Mouse (Mus musculus): ENCODE data around the gene Dach1.

Dach1 gene

DNA sequence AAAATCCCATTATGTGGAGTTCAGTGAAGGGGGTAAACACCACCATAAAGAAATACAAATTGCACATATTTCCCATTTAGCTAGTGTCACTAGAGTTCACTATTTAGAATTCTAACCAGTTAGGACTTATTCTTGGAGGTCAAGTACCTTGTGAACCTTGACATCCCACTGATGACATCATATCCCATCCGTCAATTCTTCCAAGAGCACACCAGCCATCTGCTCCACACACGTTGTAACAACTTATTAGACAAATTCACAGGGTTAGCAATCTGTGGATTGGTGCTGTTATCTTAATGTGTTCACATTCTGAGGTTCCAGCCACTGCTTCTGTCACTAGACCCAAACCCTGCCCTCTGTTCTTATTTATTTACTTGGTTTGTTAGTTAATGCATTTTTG lies 312.3 kb downstream of the Dach1 start:
- in situ Hi-C loops (cut with MboI, MseI) = no loop called here

DNA sequence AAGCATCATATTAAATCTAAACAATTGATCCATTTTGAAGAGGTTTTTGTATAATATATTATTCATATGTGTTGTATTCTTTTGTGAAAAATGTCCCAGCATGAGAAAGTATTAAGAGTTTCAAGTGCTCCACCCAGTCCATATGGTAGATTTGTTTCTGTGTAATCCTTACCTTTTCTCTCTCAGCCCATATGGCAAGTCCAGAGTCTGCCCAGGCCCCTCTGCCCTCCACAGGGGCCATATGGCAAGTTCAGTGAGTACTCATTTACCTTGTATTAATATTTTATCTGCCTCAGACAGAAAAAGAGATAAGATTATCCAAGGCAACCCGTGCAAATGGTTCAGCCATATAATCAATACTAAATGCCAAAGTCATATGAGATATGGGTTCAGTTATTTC lies 314.2 kb downstream of the Dach1 start:
- in situ Hi-C loops (cut with MboI, MseI) = no loop called here

DNA sequence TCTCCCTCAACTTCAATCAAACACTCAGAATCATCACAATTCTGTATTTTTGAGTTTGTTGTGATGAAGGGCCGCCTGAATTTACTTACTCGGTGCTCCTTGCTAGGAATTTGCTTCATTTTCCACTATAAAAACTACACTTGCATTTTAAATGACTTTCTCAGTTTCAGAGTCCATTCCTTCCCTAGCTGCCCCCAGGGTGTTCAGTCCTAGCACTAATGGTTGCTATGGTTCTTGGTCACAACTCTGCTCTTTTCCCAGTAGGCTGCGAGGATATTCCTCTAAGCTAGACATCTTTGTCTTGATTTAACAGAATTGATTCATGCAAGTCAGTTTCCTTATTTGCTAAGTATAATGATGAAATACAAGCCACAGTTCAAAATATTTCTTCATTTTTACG lies 319.1 kb downstream of the Dach1 start:
- in situ Hi-C loops (cut with MboI, MseI) = no loop called here

DNA sequence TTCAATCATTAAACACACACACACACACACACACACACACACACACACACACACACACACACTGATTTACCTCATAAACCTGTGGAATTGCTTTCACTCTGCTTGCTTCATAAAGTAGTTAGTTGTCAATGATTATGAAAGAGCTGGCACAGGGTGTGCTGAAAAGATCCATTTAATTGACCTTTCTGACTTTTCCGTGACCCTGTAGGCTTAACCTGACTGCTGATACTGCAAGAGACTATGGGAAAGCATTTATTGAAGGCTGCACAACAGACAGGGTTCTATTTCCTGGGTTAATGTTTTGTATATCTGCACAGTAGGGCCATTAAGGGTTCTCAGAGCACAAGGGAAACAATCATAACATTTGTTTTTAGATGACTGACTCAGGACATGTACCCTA lies 321.9 kb downstream of the Dach1 start:
- in situ Hi-C loops (cut with MboI, MseI) = no loop called here

DNA sequence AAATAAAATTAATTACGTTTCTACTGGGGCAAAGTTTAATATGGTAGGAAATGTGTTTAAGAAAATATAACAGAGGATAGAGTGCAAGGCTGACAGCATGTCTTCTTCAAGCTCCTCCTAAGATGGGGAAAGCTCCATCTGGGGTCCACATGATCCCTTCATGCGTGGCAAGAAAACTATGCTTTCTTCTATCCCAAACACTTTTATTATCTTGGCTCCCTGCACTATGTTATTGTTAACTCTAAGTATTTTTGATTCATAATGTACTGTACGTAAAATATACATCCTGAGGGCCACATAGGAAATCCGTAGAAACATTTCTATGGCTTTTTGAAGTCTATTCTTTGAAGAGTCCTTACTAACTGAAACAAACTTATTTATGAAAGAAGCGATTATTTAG lies 330.3 kb downstream of the Dach1 start:
- in situ Hi-C loops (cut with MboI, MseI) = no loop called here

DNA sequence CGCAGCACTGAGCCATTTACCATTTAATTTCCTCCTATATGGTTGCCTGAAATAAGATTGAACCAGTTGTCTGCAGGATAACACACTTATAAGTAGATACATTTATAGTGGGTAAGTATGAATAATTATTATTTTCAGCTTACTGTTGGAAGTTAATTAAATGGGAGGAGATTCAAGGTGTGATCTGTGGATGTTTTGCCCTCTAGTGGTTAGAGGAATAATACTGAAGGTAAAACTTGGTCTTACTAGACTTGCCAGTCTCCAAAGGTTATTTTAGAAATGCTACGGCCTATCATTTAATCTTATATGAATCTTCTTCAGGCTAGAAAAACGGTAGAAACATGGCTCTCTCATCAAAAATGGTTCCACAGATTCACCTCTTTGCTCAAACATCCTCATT lies 339.7 kb downstream of the Dach1 start:
- in situ Hi-C loops (cut with MboI, MseI) = no loop called here

DNA sequence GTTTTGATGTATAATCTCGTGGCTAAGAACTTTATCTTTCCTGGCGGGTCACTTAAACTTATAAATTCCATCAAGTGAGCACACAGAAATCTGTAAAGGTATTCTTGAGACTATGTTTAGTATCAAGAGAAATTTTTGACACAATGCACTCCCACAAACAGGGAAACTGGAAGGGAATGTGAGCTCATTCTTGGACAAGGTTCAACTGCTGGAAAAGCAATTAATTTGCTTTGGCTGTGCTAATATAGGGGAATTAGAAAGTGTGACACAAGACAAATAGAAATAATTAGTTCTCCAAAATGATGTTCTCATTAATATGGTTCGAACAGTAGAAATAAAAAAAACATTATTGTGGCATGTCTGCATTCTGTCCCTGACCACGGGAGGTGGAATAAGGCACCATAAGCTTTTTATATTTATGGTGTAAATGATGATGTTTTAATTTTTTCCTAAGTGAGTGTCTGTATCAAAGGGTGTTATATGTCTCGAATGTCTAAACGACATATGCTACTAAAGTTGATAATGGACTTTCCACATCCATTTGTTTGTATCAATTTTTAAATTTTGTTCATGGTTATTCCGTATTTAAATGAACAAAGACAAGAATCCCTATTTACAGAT lies 354.9 kb downstream of the Dach1 start:
- in situ Hi-C loops (cut with MboI, MseI) = no loop called here

DNA sequence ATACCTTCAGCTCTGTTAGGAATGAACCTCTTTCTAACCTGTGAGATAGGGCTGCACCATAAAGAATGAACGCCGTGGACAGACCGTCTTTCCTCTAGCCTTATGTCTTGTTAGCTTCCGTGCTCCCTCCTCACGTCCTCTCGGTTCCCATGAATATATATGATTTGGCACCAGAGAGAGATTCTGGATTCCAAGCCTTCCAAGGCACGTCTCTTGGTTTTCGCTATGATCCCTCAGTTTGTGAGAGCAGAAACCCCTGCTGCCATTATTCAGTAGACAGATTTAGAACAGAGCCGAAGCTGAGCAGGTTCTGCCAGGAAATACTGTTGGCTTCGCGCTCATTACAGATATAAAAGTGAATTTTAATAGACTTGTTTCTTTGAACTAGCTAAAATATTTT lies 356.0 kb downstream of the Dach1 start:
- in situ Hi-C loops (cut with MboI, MseI) = no loop called here

DNA sequence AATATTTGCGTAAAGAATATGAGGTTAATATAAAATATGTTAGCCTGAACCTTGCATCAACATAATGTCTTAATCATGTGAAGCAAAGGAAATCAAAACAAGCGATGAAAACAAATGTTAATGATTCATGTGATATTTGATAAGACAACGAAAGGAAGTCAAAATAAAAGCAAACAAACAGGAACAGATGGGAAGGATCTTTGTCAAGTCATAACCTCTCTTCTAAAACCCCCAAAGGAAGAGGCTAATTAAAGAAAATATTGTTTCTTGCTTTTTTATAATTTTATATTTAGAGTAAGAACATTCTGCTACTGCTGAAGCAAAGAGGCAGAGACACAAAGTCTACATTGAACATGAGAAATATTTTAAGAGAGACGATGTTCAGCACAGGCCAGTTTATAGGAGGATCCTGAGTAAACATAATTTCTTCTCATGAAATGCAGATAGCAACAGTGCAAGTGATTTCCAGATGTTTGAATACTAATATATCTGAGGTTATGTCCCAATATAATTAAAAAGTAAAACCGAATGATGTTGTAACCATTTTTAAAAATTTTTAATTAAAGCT lies 374.1 kb downstream of the Dach1 start:
- in situ Hi-C loops (cut with MboI, MseI) = no loop called here

DNA sequence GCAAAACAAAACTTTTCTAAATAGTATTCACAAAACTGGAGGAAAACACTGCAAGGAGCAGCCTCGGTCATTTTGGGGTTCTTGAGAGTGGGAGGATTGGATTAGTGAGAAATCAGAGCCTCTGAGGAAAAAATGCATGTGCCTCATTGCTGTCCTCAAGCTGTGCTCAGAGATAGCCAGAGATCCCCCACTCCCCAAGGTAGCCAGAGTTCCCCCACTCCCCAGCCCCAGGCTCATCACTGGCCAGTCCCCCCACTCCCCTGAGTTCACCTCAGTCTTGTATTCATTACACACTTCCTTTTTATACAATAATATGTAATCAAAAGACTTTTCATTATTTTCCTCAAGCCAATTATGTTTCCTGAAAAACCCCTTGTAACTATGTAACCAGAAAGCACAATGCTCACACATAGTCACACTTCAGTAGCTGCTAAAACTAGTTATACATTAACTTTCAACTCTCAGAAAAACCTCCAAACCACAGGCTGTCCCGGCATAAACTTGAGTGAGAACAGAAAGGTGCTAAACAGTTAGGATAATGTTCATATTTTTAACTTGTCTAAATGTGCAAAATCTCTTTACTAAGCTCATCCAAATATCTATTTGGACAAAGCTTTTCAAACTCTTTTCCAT lies 395.3 kb downstream of the Dach1 start:
- in situ Hi-C loops (cut with MboI, MseI) = no loop called here

DNA sequence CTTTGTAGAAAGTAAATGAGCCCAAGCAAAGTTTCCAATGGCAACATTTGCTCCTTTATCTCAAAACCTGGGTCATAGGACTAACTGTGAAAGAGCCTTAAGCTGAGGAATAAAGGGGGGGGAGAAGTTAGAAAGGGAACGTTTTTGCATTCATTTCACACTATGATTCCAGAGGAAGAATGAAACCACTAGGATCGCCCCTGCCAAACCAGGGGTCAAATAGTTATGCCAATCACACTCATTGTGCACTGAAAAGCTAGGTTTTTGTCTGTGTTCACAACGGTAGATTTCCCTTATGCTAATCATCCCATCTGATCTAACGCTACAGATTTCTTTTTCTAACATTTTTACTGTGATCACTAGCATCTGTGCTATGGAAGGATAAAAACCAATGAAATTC lies 415.2 kb downstream of the Dach1 start:
- in situ Hi-C loops (cut with MboI, MseI) = no loop called here

DNA sequence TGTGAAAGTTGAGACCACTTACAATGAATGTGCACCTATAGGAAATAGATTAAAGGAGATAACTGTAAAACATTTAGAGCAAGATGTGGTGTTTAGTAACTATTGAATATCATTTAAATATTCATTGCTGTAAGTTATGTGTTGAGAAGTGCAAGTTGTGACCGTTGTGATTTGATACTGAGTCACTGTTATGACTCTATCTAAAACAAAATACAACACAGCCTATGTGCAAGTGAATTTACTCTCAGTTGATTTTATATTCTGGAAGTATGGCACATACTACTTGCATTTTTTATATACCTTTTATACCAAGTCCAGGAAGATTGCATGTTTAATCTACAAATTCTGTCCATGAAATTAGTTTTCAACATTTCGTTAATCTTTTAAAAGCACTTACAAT lies 415.6 kb downstream of the Dach1 start:
- in situ Hi-C loops (cut with MboI, MseI) = no loop called here

DNA sequence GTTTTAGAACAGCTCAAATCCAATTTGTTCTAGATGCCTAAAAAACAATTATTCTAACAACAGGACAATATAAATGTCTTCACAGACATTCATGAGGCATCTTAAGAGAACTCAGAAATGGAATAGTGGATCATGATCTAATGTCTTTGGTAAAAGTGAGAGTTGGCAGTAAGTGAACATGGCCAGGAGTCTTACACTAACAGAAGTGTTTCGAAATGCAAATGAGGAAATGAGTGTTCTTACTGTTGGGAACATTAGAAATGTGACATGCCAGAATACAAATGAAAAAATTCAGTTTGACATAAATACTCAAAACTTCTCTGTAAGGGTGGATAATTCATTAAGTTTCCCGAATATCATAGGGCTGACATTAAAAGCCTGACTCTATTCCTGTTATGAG lies 426.3 kb downstream of the Dach1 start:
- in situ Hi-C loops (cut with MboI, MseI) = no loop called here

DNA sequence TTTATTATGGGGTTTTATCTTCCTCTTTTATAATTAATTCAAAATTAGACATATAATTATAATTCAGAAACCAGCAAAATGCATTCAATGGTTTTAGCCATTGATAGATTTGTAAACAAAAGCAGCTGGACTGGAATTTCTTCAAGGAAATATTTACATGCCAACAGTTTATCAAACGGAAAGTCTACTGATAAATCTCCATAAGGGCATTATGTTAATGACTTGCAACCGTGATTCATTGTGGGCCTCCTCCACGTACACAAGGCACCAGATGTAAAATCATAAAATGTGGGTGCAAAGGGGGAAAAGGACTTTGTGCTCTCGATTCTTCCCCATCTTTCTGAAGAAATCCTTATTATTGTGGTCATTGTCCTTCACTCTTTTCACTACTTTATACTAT lies 426.8 kb downstream of the Dach1 start:
- in situ Hi-C loops (cut with MboI, MseI) = no loop called here

All from T-helper 17 cell (primary cell).